Mouse (Mus musculus) midbrain, embryonic 12.5 days (tissue): ENCODE results near the gene Casp14. TPM values are rescaled to one million over a fixed set of nuclear protein-coding genes. Genes with fewer than 3 reads are reported as not detected.

Source experiments
- ATAC-seq: fragments of 200-750 bp; cut with Nextera tagmentation; 2 replicates; pipeline ENCODE4 v1.8.0; 2017; ENCODE audit warnings: low read depth, moderate TSS enrichment, moderate library complexity; ENCODE audit not compliant: low FRiP score
- H3K27ac ChIP-seq: fragments of 300-500 bp; sonication (generic); replicated peaks from 2 replicates; pipeline ENCODE4 v1.5.1; 2016; ENCODE audit warnings: mild to moderate bottlenecking
- H3K27me3 ChIP-seq: fragments of 300-500 bp; sonication (generic); 2 replicates; pipeline ENCODE4 v1.6.1; 2016; ENCODE audit warnings: mild to moderate bottlenecking
- H3K36me3 ChIP-seq: fragments of 300-500 bp; sonication (generic); 2 replicates; pipeline ENCODE4 v1.6.1; 2016
- H3K4me1 ChIP-seq: fragments of 300-500 bp; sonication (generic); 2 replicates; pipeline ENCODE4 v1.6.1; 2016
- H3K4me2 ChIP-seq: fragments of 300-500 bp; sonication (generic); replicated peaks from 2 replicates; pipeline ENCODE4 v1.6.1; 2016; ENCODE audit warnings: mild to moderate bottlenecking, moderate library complexity
- H3K4me3 ChIP-seq: fragments of 300-500 bp; sonication (generic); 2 replicates; pipeline ENCODE4 v1.5.1; 2016; ENCODE audit warnings: mild to moderate bottlenecking
- H3K9ac ChIP-seq: fragments of 300-500 bp; sonication (generic); replicated peaks from 2 replicates; pipeline ENCODE4 v1.6.1; 2016; ENCODE audit warnings: mild to moderate bottlenecking, moderate library complexity
- H3K9me3 ChIP-seq: fragments of 300-500 bp; sonication (generic); 2 replicates; pipeline ENCODE4 v1.6.1; 2016; ENCODE audit warnings: mild to moderate bottlenecking
- WGBS: fragments of 180-500 bp; shearing (Covaris S2); methylation state at CpG from one replicate; pipeline ENCODE4 v1.1.7; 2016; 5-methylcytosine and 5-hydroxymethylcytosine counted together
- polyA plus RNA-seq: library from polyadenylated mRNA; unstranded; fragments of >200 nt; fragmentation: Nextera tagmentation; extraction: Ambion mirVana; gene quantifications from 2 replicates; pipeline ENCODE4 v1.2.1, GENCODE M21; 2016

The Casp14 gene
- polyA plus RNA-seq, 1 experiment from 2014 or later = not detected

DNA sequence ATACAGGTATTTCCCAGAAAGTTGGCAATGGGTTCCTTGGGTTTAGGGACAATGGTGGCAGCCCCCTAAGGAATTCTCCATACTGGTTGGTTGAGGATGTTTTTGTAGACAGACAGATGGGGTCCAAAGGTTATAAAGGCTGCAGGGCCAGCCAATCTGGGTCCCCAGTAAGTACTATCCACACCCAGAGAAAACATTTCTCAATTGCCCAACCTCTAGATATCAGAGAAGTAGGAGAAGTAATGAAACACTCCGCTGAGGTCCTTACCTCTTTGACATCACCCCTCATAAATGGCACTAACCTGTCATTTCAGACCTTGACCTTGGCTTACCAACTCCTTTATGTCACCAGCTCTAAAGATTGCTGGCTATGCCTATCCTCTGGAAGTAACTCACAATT is 53.5 kb downstream of the Casp14 start:
- no peaks in the 10 kb centered on the region for H3K9me3 ChIP-seq
- H3K4me1 ChIP-seq = no peaks in the 10 kb centered on the region
- no peak overlapping the region for H3K9ac ChIP-seq
- H3K4me2 ChIP-seq = no peak overlapping the region
- no peaks in the 10 kb centered on the region for H3K36me3 ChIP-seq
- no peaks in the 10 kb centered on the region for H3K27me3 ChIP-seq
- WGBS = 100% methylated on average over 1 of the region's 1 CpGs
- no peak for ATAC-seq
- no peak overlapping the region for H3K27ac ChIP-seq
- no peak overlapping the region for H3K4me3 ChIP-seq

Other genes starting within 250 kb of the Casp14 start
- gene Olfr1358, start 200.9 kb downstream of the Casp14 start, polyA plus RNA-seq = not detected in 2 replicates
- gene Ilvbl, start 143.9 kb downstream of the Casp14 start, polyA plus RNA-seq = 37.5 and 43.6 TPM in 2 replicates
- gene Syde1, start 126.3 kb downstream of the Casp14 start, polyA plus RNA-seq = 7.4 and 8.8 TPM in 2 replicates
- gene Olfr1357, start 100.2 kb downstream of the Casp14 start, polyA plus RNA-seq = not detected in 2 replicates
- gene Ccdc105, start 34.8 kb upstream of the Casp14 start, polyA plus RNA-seq = 0.17 TPM in 2 replicates
- gene Slc1a6, start 62.2 kb upstream of the Casp14 start, polyA plus RNA-seq = 1.8 and 2.4 TPM in 2 replicates
- not detected in 2 replicates for gene Olfr1356, start 133.9 kb upstream of the Casp14 start, polyA plus RNA-seq
- gene Olfr1355, start 157.2 kb upstream of the Casp14 start, polyA plus RNA-seq = not detected in 2 replicates
- gene Olfr1354, start 194.9 kb upstream of the Casp14 start, polyA plus RNA-seq = not detected in 2 replicates
- not detected in 2 replicates for gene Olfr8, start 232.3 kb upstream of the Casp14 start, polyA plus RNA-seq
- not detected in 2 replicates for gene Olfr1353, start 245.0 kb upstream of the Casp14 start, polyA plus RNA-seq